Mouse (Mus musculus) lung, adult 2 months (tissue): Measurements from ENCODE around the gene Wbp1l.

Source experiments
- CTCF ChIP-seq: fragments of 200-500 bp; IDR thresholded peaks from 2 replicates; pipeline ENCODE4 v1.5.1; 2011; ENCODE audit warnings: mild to moderate bottlenecking, low read length, control low read depth; ENCODE audit not compliant: insufficient read depth
- POLR2A ChIP-seq: fragments of 200-500 bp; IDR thresholded peaks from 2 replicates; pipeline ENCODE4 v1.6.1; 2011; ENCODE audit warnings: low read depth, mild to moderate bottlenecking, control low read depth, low read length, borderline replicate concordance; ENCODE audit errors: extremely low read depth

DNA sequence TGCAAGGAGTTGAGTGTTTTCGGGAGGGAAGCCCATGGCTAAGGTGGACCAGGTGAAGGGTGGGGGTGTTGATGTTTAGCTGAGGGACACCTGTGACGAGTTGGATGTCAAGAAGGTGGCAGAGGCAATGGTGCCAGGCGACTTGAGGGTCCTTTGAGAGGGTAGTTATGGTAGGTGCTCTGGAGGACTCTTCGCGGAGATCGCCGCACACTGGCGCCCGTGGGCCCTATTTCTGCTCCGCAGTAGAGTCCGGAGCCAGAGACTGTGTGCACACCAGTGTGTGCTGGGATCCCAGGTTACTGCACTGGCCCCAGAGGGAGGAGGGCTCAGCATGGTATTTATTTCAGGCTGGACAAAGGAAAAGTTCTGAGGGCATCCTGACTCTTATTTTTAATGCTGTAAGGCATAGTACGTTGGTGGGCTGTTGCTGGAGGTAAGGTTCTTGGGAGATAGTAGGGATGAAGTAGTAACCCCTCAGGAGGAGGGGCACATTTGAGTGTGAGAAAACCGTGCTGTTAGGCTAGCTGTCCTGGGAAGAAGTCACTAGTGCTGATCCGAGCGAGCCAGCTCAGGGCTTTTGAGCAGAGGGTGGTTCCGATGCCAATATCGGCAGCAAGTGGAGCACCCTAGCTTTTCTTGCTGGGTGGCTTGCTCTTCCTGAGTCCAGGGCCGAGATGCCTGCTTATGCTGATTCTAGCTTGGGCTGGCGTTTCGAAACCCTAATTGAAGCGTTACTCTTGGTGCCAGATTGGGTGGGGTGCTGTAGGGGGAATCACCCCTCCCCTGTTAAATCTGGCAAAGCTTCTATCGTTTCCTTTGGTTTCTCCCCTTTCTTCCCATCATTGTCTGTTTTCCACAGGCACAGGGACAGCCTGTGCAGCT, 732 bp downstream of the Wbp1l start:
- no peak for TF ChIP-seq CTCF
- no peak for TF ChIP-seq POLR2A
